Mouse (Mus musculus): ENCODE measurements at regions not wholly inside any gene's neighbourhood (a gene's known extent, or its start where the extent isn't known, plus 50 kb on each side); places are given as distances from the start of the nearest gene placed in this dataset.
A peak's percentile ranks its signal among the peaks of the same experiment; 100 is the strongest.

GRCm38 (mm10) chr5:127129495-127129894, 112.1 kb upstream of the Tmem132c start:
- peaks cover 2% of the 10 kb centered on the region; the same call in 1 of the 2 replicates for H3K9me3 ChIP-seq (replicated peaks; ENCODE audit: control insufficient read depth, insufficient read depth, low read length, poor library complexity, severe bottlenecking)
- no peaks in the 10 kb centered on the region for H3K4me1 ChIP-seq (ENCODE audit: control insufficient read depth, insufficient read depth, low read length)
- no peak overlapping the region for H3K9ac ChIP-seq (ENCODE audit: low read depth, poor library complexity, severe bottlenecking)
- no peak overlapping the region for H3K4me3 ChIP-seq (ENCODE audit: low read depth, low read length)
- H3K36me3 ChIP-seq (ENCODE audit: control insufficient read depth, insufficient read depth, low read length, poor library complexity, severe bottlenecking) = no peaks in the 10 kb centered on the region
- no peak for TF ChIP-seq EP300 (IDR thresholded peaks at IDR 0.05; ENCODE audit: insufficient read depth, low read depth, low read length)
- no peak for TF ChIP-seq CTCF (IDR thresholded peaks at IDR 0.05; ENCODE audit: low read depth, low read length)
- no peak for TF ChIP-seq POLR2A (IDR thresholded peaks at IDR 0.05; ENCODE audit: insufficient read depth, low read length)
- peaks cover 2% of the 10 kb centered on the region; the same call in 1 of the 2 replicates for H3K27me3 ChIP-seq (ENCODE audit: control insufficient read depth, insufficient read depth, low read length, poor library complexity, severe bottlenecking)
- H3K27ac ChIP-seq (ENCODE audit: insufficient read depth, low read length) = no peak overlapping the region

- H3K4me1 ChIP-seq (ENCODE audit: control insufficient read depth, insufficient read depth, low read length) = no peaks in the 10 kb centered on the region
- H3K4me3 ChIP-seq (ENCODE audit: low read depth, low read length) = no peak overlapping the region
- no peak overlapping the region for H3K9ac ChIP-seq (ENCODE audit: low read depth, poor library complexity, severe bottlenecking)
- no peak for TF ChIP-seq CTCF (IDR thresholded peaks at IDR 0.05; ENCODE audit: low read depth, low read length)
- no peak for TF ChIP-seq POLR2A (IDR thresholded peaks at IDR 0.05; ENCODE audit: insufficient read depth, low read length)
- TF ChIP-seq EP300 (IDR thresholded peaks at IDR 0.05; ENCODE audit: insufficient read depth, low read depth, low read length) = no peak
- H3K36me3 ChIP-seq (ENCODE audit: control insufficient read depth, insufficient read depth, low read length, poor library complexity, severe bottlenecking) = no peaks in the 10 kb centered on the region
- H3K27me3 ChIP-seq (ENCODE audit: control insufficient read depth, insufficient read depth, low read length, poor library complexity, severe bottlenecking) = no peaks in the 10 kb centered on the region
- no peak overlapping the region for H3K27ac ChIP-seq (ENCODE audit: insufficient read depth, low read length)
- H3K9me3 ChIP-seq (replicated peaks; ENCODE audit: control insufficient read depth, insufficient read depth, low read length, poor library complexity, severe bottlenecking) = peaks cover 2% of the 10 kb centered on the region; the same call in 1 of the 2 replicates
Observed at GRCm38 (mm10) chr5:127134441-127134840, 107.2 kb upstream of the Tmem132c start.

DNA sequence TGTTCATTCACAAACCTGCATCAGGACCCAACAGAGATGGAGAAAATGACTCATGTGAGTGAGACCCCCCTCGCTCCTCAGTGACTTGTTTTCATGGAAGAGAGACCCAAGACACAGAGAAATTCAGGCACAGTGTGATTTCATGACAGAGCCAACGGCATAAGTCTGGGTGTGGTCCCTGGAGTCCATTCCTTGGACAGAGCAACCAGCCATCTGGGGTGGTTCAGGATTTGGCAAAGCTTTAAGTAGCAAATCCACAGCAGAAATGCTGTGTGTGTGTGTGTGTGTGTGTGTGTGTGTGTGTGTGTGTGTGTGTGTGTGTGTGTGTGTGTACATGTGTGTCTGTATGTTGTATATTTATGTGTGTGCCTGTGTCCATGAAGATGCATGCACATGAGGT, 101.0 kb upstream of the Tmem132c start:
- Histone ChIP-seq H3K4me3 (ENCODE audit: low read depth, low read length) (no peak overlapping the region), H3K27me3 (ENCODE audit: control insufficient read depth, insufficient read depth, low read length, poor library complexity, severe bottlenecking) (no peaks in the 10 kb centered on the region), H3K4me1 (ENCODE audit: control insufficient read depth, insufficient read depth, low read length) (no peaks in the 10 kb centered on the region), H3K36me3 (ENCODE audit: control insufficient read depth, insufficient read depth, low read length, poor library complexity, severe bottlenecking) (no peaks in the 10 kb centered on the region), H3K9me3 (replicated peaks; ENCODE audit: control insufficient read depth, insufficient read depth, low read length, poor library complexity, severe bottlenecking) (no peaks in the 10 kb centered on the region), H3K27ac (ENCODE audit: insufficient read depth, low read length) (no peak overlapping the region), H3K9ac (ENCODE audit: low read depth, poor library complexity, severe bottlenecking) (no peak overlapping the region)
- TF ChIP-seq POLR2A (IDR thresholded peaks at IDR 0.05; ENCODE audit: insufficient read depth, low read length) (no peak), EP300 (IDR thresholded peaks at IDR 0.05; ENCODE audit: insufficient read depth, low read depth, low read length) (no peak), CTCF (IDR thresholded peaks at IDR 0.05; ENCODE audit: low read depth, low read length) (no peak)

DNA sequence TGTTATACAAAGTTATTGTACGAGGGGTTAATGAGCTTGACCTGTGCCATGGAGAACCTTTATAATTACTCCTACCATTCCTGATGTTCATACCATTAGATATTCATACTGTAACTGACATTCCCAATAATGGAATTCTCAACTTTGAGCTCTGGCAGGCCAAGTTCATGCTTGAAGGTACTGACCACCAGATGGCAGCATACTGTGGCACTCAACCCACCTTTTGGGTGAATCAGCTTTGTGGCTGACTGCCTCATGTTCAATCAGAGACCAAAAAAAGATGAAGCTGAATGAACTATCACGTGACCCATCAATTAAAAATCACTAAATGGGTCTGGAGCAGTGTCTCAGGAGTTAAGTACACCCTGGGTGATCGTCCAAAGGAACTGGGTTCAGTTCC, 81.3 kb upstream of the Tmem132c start:
- Histone ChIP-seq H3K27me3 (ENCODE audit: control insufficient read depth, insufficient read depth, low read length, poor library complexity, severe bottlenecking) (no peaks in the 10 kb centered on the region), H3K4me3 (ENCODE audit: low read depth, low read length) (no peak overlapping the region), H3K27ac (ENCODE audit: insufficient read depth, low read length) (no peak overlapping the region), H3K9ac (ENCODE audit: low read depth, poor library complexity, severe bottlenecking) (no peak overlapping the region), H3K9me3 (replicated peaks; ENCODE audit: control insufficient read depth, insufficient read depth, low read length, poor library complexity, severe bottlenecking) (no peaks in the 10 kb centered on the region), H3K36me3 (ENCODE audit: control insufficient read depth, insufficient read depth, low read length, poor library complexity, severe bottlenecking) (no peaks in the 10 kb centered on the region), H3K4me1 (ENCODE audit: control insufficient read depth, insufficient read depth, low read length) (no peaks in the 10 kb centered on the region)
- TF ChIP-seq POLR2A (IDR thresholded peaks at IDR 0.05; ENCODE audit: insufficient read depth, low read length) (no peak), CTCF (IDR thresholded peaks at IDR 0.05; ENCODE audit: low read depth, low read length) (peak; percentile 60)

- Histone ChIP-seq H3K9me3 (replicated peaks; ENCODE audit: control insufficient read depth, insufficient read depth, low read length, poor library complexity, severe bottlenecking) (no peaks in the 10 kb centered on the region), H3K27me3 (ENCODE audit: control insufficient read depth, insufficient read depth, low read length, poor library complexity, severe bottlenecking) (no peaks in the 10 kb centered on the region), H3K4me1 (ENCODE audit: control insufficient read depth, insufficient read depth, low read length) (no peaks in the 10 kb centered on the region), H3K4me3 (ENCODE audit: low read depth, low read length) (no peak overlapping the region), H3K27ac (ENCODE audit: insufficient read depth, low read length) (no peak overlapping the region), H3K9ac (ENCODE audit: low read depth, poor library complexity, severe bottlenecking) (no peak overlapping the region), H3K36me3 (ENCODE audit: control insufficient read depth, insufficient read depth, low read length, poor library complexity, severe bottlenecking) (no peaks in the 10 kb centered on the region)
- TF ChIP-seq EP300 (IDR thresholded peaks at IDR 0.05; ENCODE audit: insufficient read depth, low read depth, low read length) (no peak), CTCF (IDR thresholded peaks at IDR 0.05; ENCODE audit: low read depth, low read length) (no peak), POLR2A (IDR thresholded peaks at IDR 0.05; ENCODE audit: insufficient read depth, low read length) (no peak)
Observed at GRCm38 (mm10) chr5:127163376-127163775, 78.2 kb upstream of the Tmem132c start.

- Histone ChIP-seq H3K27me3 (ENCODE audit: control insufficient read depth, insufficient read depth, low read length, poor library complexity, severe bottlenecking) (no peaks in the 10 kb centered on the region; the same call in 1 of the 2 replicates), H3K4me1 (ENCODE audit: control insufficient read depth, insufficient read depth, low read length) (no peaks in the 10 kb centered on the region)
Observed at GRCm38 (mm10) chr5:127189021-127189420, 52.6 kb upstream of the Tmem132c start.

More at GRCm38 (mm10) chr5:127189021-127189420, 52.6 kb upstream of the Tmem132c start:
- TF ChIP-seq POLR2A (IDR thresholded peaks at IDR 0.05; ENCODE audit: insufficient read depth, low read length) (no peak), EP300 (IDR thresholded peaks at IDR 0.05; ENCODE audit: insufficient read depth, low read depth, low read length) (no peak), CTCF (IDR thresholded peaks at IDR 0.05; ENCODE audit: low read depth, low read length) (no peak)
- no peaks in the 10 kb centered on the region for H3K9me3 ChIP-seq (replicated peaks; ENCODE audit: control insufficient read depth, insufficient read depth, low read length, poor library complexity, severe bottlenecking)
- H3K9ac ChIP-seq (ENCODE audit: low read depth, poor library complexity, severe bottlenecking) = no peak overlapping the region
- no peak overlapping the region for H3K4me3 ChIP-seq (ENCODE audit: low read depth, low read length)
- H3K36me3 ChIP-seq (ENCODE audit: control insufficient read depth, insufficient read depth, low read length, poor library complexity, severe bottlenecking) = no peaks in the 10 kb centered on the region
- H3K27ac ChIP-seq (ENCODE audit: insufficient read depth, low read length) = no peak overlapping the region

Measured in ES-Bruce4 (cell line).